Mouse (Mus musculus): Measurements from ENCODE around the gene 2610044O15Rik8. TPM values are rescaled to one million over a fixed set of nuclear protein-coding genes. Genes with fewer than 3 reads are reported as not detected.
"Not testable (repeated sequence)": the region's sequence is repeated elsewhere in the genome, so short reads cannot be mapped to it uniquely, and the experiment has no call there.

Gene 2610044O15Rik8
- polyA plus RNA-seq (2016; fragmentation: Nextera tagmentation; extraction: Ambion mirVana) = 22.3 and 24.2 TPM in 2 replicates

GRCm38 (mm10) chr8:129234027-129234733 is at the start of gene 2610044O15Rik8:
2610044O15Rik8 (minus strand) TSS chr8:129234406.
- peak within 1 kb of the TSS; percentile 62 for H3K4me3 ChIP-seq
- 2% methylated on average over 18 of the region's 18 CpGs for WGBS
- peaks cover 12% of the 10 kb centered on the region for H3K4me1 ChIP-seq
- ATAC-seq (ENCODE audit: low FRiP score, low read depth) = peak; percentile 99
- H3K4me2 ChIP-seq (replicated peaks) = peak within 1 kb of the TSS; percentile 68
- H3K27ac ChIP-seq = peak within 1 kb of the TSS; percentile 74
- H3K27me3 ChIP-seq (replicated peaks) = no peaks in the 10 kb centered on the region
- peak within 1 kb of the TSS; percentile 55 for H3K9ac ChIP-seq
- no peaks in the 10 kb centered on the region for H3K9me3 ChIP-seq
- no peaks in the 10 kb centered on the region for H3K36me3 ChIP-seq

- Histone ChIP-seq H3K4me2 (replicated peaks) (no peak overlapping the region), H3K27ac (no peak overlapping the region), H3K36me3 (peaks cover 35% of the 10 kb centered on the region), H3K4me1 (no peaks in the 10 kb centered on the region), H3K4me3 (no peak overlapping the region), H3K9me3 (peaks cover 30% of the 10 kb centered on the region), H3K27me3 (replicated peaks) (no peaks in the 10 kb centered on the region), H3K9ac (no peak overlapping the region)
- WGBS = 100% methylated on average over 1 of the region's 1 CpGs
- no peak for ATAC-seq (ENCODE audit: low FRiP score, low read depth)
Observed at GRCm38 (mm10) chr8:129265918-129266317, 31.7 kb upstream of the 2610044O15Rik8 start.

GRCm38 (mm10) chr8:129264296-129264695 is 30.1 kb upstream of the 2610044O15Rik8 start:
- 77% methylated on average over 2 of the region's 2 CpGs for WGBS
- peak overlapping the region; percentile 70 for H3K4me2 ChIP-seq (replicated peaks)
- peaks cover 17% of the 10 kb centered on the region for H3K9me3 ChIP-seq
- H3K4me3 ChIP-seq = no peak overlapping the region
- H3K36me3 ChIP-seq = peaks cover 19% of the 10 kb centered on the region
- no peak overlapping the region for H3K9ac ChIP-seq
- ATAC-seq (ENCODE audit: low FRiP score, low read depth) = no peak
- no peak overlapping the region for H3K27ac ChIP-seq
- H3K27me3 ChIP-seq (replicated peaks) = no peaks in the 10 kb centered on the region
- no peaks in the 10 kb centered on the region for H3K4me1 ChIP-seq

- H3K27me3 ChIP-seq (replicated peaks); H3K27ac ChIP-seq; H3K4me1 ChIP-seq; H3K36me3 ChIP-seq: not testable (repeated sequence)
- peak overlapping the region; percentile 48 for H3K4me3 ChIP-seq
- peaks cover 10% of the 10 kb centered on the region for H3K9me3 ChIP-seq
- peak overlapping the region; percentile 70 for H3K4me2 ChIP-seq (replicated peaks)
- peak; percentile 99 for ATAC-seq (ENCODE audit: low FRiP score, low read depth)
- 2% methylated on average over 24 of the region's 24 CpGs for WGBS
- H3K9ac ChIP-seq = peak overlapping the region; percentile 49
Observed at GRCm38 (mm10) chr8:129263211-129263927, 29.2 kb upstream of the 2610044O15Rik8 start.

GRCm38 (mm10) chr8:129233664-129234026 is 561 bp downstream of the 2610044O15Rik8 start:
- Histone ChIP-seq H3K27ac (no peak overlapping the region), H3K4me1 (peaks cover 12% of the 10 kb centered on the region), H3K27me3 (replicated peaks) (no peaks in the 10 kb centered on the region), H3K4me2 (replicated peaks) (peak overlapping the region; percentile 68), H3K36me3 (no peaks in the 10 kb centered on the region), H3K4me3 (peak overlapping the region; percentile 62), H3K9ac (peak overlapping the region; percentile 55), H3K9me3 (no peaks in the 10 kb centered on the region)
- no peak for ATAC-seq (ENCODE audit: low FRiP score, low read depth)
- 4% methylated on average over 9 of the region's 9 CpGs for WGBS

Other genes starting within 250 kb of the 2610044O15Rik8 start
- not detected in 2 replicates for gene Ccdc7a, start 168.9 kb downstream of the 2610044O15Rik8 start, polyA plus RNA-seq (2016; fragmentation: Nextera tagmentation; extraction: Ambion mirVana)
- gene Ccdc7b, start 167.3 kb downstream of the 2610044O15Rik8 start, polyA plus RNA-seq (2016; fragmentation: Nextera tagmentation; extraction: Ambion mirVana) = not detected in 2 replicates
- gene Gm10999, start 102.7 kb downstream of the 2610044O15Rik8 start, polyA plus RNA-seq (2016; fragmentation: Nextera tagmentation; extraction: Ambion mirVana) = not detected in 2 replicates

Measured in neural tube, embryonic 12.5 days (tissue).